Mouse (Mus musculus) CH12.LX (cell line): ENCODE measurements around the gene Nav3. TPM values are rescaled to one million over a fixed set of nuclear protein-coding genes. Genes with fewer than 3 reads are reported as not detected.
"Not testable (repeated sequence)": the region's sequence is repeated elsewhere in the genome, so short reads cannot be mapped to it uniquely, and the experiment has no call there.

Source experiments
- DNase-seq: peaks from one replicate; pipeline ENCODE4 v3.0.0-alpha.2; 2013; ENCODE audit errors: extremely low read depth
- H3K27ac ChIP-seq: 2 replicates; pipeline ENCODE4 v1.5.1; 2012; ENCODE audit warnings: low read depth, mild to moderate bottlenecking, control low read depth, moderate library complexity; ENCODE audit not compliant: insufficient read depth
- H3K27me3 ChIP-seq: replicated peaks from 2 replicates; pipeline ENCODE3; 2012; ENCODE audit warnings: inconsistent platforms
- H3K36me3 ChIP-seq, 2 experiments: replicated peaks in 1 of 2; 2 replicates each; pipeline versions ENCODE3 to v1.6.1; 2012; ENCODE audit warnings: inconsistent platforms in 1 of 2, low read length in 1 of 2, mild to moderate bottlenecking in 1 of 2, mixed read lengths in 1 of 2, moderate library complexity in 1 of 2; ENCODE audit not compliant: control insufficient read depth in 1 of 2, insufficient read depth in 1 of 2
- H3K4me1 ChIP-seq, 2 experiments: 2 replicates each; pipeline ENCODE4 v1.6.1; 2012; ENCODE audit warnings: inconsistent platforms in 1 of 2, moderate library complexity in 1 of 2; ENCODE audit not compliant: insufficient read depth in 2 of 2, control insufficient read depth in 1 of 2
- H3K4me2 ChIP-seq: 2 replicates; pipeline ENCODE4 v1.6.1; 2012; ENCODE audit warnings: low read depth, mild to moderate bottlenecking, control low read depth; ENCODE audit not compliant: poor library complexity, insufficient read depth, severe bottlenecking
- H3K4me3 ChIP-seq, 3 experiments: fragments of 150-350 bp in 1 of 3; sonication (generic) in 1 of 3; replicated peaks in 1 of 3; 2 replicates each; pipeline versions ENCODE3 to v1.5.1; 2011 to 2012; ENCODE audit warnings: low read depth in 2 of 3, low read length in 2 of 3, mild to moderate bottlenecking in 2 of 3, moderate library complexity in 2 of 3, control low read depth in 1 of 3, improper control_type of control experiment in 1 of 3, inconsistent platforms in 1 of 3, mixed read lengths in 1 of 3; ENCODE audit not compliant: poor library complexity in 1 of 3
- H3K79me2 ChIP-seq: replicated peaks from 2 replicates; pipeline ENCODE4 v1.6.1; 2012; ENCODE audit warnings: mild to moderate bottlenecking, moderate library complexity; ENCODE audit not compliant: control insufficient read depth, poor library complexity, insufficient read depth, severe bottlenecking; ENCODE audit errors: extremely low read depth
- H3K9ac ChIP-seq: 2 replicates; pipeline ENCODE4 v1.6.1; 2012; ENCODE audit warnings: low read depth, mild to moderate bottlenecking, control low read depth, moderate library complexity; ENCODE audit not compliant: insufficient read depth
- H3K9me3 ChIP-seq: replicated peaks from 2 replicates; pipeline ENCODE3; 2012; ENCODE audit warnings: low read length, inconsistent platforms, mixed read lengths
- BHLHE40 ChIP-seq: IDR thresholded peaks from 2 replicates; pipeline ENCODE4 v1.6.1; 2011; ENCODE audit warnings: mild to moderate bottlenecking, low read depth, low read length, improper control_type of control experiment
- CHD1 ChIP-seq: IDR thresholded peaks from 2 replicates; pipeline ENCODE4 v1.6.1; 2012; ENCODE audit warnings: low read depth, low read length, improper control_type of control experiment, inconsistent platforms
- CTCF ChIP-seq, 2 experiments: IDR thresholded peaks in 1 of 2; conservative IDR thresholded peaks in 1 of 2; 2 replicates each; pipeline ENCODE4 v1.5.1; 2011 to 2012; ENCODE audit warnings: low read depth in 2 of 2, low read length in 2 of 2, improper control_type of control experiment in 1 of 2, inconsistent platforms in 1 of 2, mild to moderate bottlenecking in 1 of 2, moderate library complexity in 1 of 2
- E2F4 ChIP-seq: IDR thresholded peaks from 2 replicates; pipeline ENCODE4 v1.6.1; 2011; ENCODE audit warnings: low read depth, low read length, improper control_type of control experiment; ENCODE audit not compliant: insufficient replicate concordance
- ELF1 ChIP-seq: IDR thresholded peaks from 2 replicates; pipeline ENCODE4 v1.6.1; 2014; ENCODE audit warnings: low read depth, mild to moderate bottlenecking, inconsistent platforms, low read length, improper control_type of control experiment
- GABPA ChIP-seq: IDR thresholded peaks from 2 replicates; pipeline ENCODE4 v1.6.1; 2012; ENCODE audit warnings: low read depth, low read length, improper control_type of control experiment, inconsistent platforms; ENCODE audit not compliant: insufficient replicate concordance
- HCFC1 ChIP-seq: IDR thresholded peaks from 2 replicates; pipeline ENCODE4 v1.6.1; 2012; ENCODE audit warnings: low read depth, mild to moderate bottlenecking, inconsistent platforms, low read length, improper control_type of control experiment
- IRF4 ChIP-seq: IDR thresholded peaks from 2 replicates; pipeline ENCODE4 v1.6.1; 2014; ENCODE audit warnings: low read depth, mild to moderate bottlenecking, inconsistent platforms, low read length, improper control_type of control experiment
- MAFK ChIP-seq: IDR thresholded peaks from 2 replicates; pipeline ENCODE4 v1.6.1; 2011; ENCODE audit warnings: low read length, improper control_type of control experiment; ENCODE audit not compliant: insufficient replicate concordance
- MAX ChIP-seq: IDR thresholded peaks from 2 replicates; pipeline ENCODE4 v1.6.1; 2011; ENCODE audit warnings: low read length, improper control_type of control experiment
- MXI1 ChIP-seq: IDR thresholded peaks from 2 replicates; pipeline ENCODE4 v1.6.1; 2011; ENCODE audit warnings: mild to moderate bottlenecking, low read depth, low read length, improper control_type of control experiment
- PAX5 ChIP-seq: IDR thresholded peaks from 2 replicates; pipeline ENCODE4 v1.6.1; 2012; ENCODE audit warnings: low read length, inconsistent platforms, mixed read lengths
- POLR2A ChIP-seq: IDR thresholded peaks from 2 replicates; pipeline ENCODE4 v1.6.1; 2011; ENCODE audit warnings: low read depth, mild to moderate bottlenecking, improper control_type of control experiment, low read length
- POLR2AphosphoS2 ChIP-seq: IDR thresholded peaks from 2 replicates; pipeline ENCODE4 v1.6.1; 2011; ENCODE audit warnings: low read depth, low read length, improper control_type of control experiment
- RAD21 ChIP-seq: IDR thresholded peaks from 2 replicates; pipeline ENCODE4 v1.6.1; 2011; ENCODE audit warnings: low read depth, mild to moderate bottlenecking, low read length, improper control_type of control experiment, moderate library complexity
- RCOR1 ChIP-seq: conservative IDR thresholded peaks from 2 replicates; pipeline ENCODE4 v1.6.1; 2012; ENCODE audit warnings: low read depth, mild to moderate bottlenecking, inconsistent platforms, low read length, improper control_type of control experiment
- SMC3 ChIP-seq: IDR thresholded peaks from 2 replicates; pipeline ENCODE4 v1.6.1; 2011; ENCODE audit warnings: low read depth, low read length, improper control_type of control experiment
- UBTF ChIP-seq: IDR thresholded peaks from 2 replicates; pipeline ENCODE4 v1.6.1; 2012; ENCODE audit warnings: low read depth, mild to moderate bottlenecking, inconsistent platforms, low read length, improper control_type of control experiment, moderate library complexity
- USF1 ChIP-seq: IDR thresholded peaks from 2 replicates; pipeline ENCODE4 v1.6.1; 2014; ENCODE audit warnings: low read depth, mild to moderate bottlenecking, inconsistent platforms, low read length, improper control_type of control experiment
- ZC3H11A ChIP-seq: IDR thresholded peaks from 2 replicates; pipeline ENCODE4 v1.6.1; 2012; ENCODE audit warnings: low read depth, mild to moderate bottlenecking, inconsistent platforms, low read length, improper control_type of control experiment
- ZKSCAN1 ChIP-seq: IDR thresholded peaks from 2 replicates; pipeline ENCODE4 v1.6.1; 2012; ENCODE audit warnings: low read depth, inconsistent platforms, low read length, improper control_type of control experiment, borderline replicate concordance
- ZMIZ1 ChIP-seq: IDR thresholded peaks from 2 replicates; pipeline ENCODE4 v1.6.1; 2012; ENCODE audit warnings: low read depth, mild to moderate bottlenecking, inconsistent platforms, low read length, improper control_type of control experiment
- ZNF384 ChIP-seq: IDR thresholded peaks from 2 replicates; pipeline ENCODE4 v1.6.1; 2012; ENCODE audit warnings: low read depth, low read length, improper control_type of control experiment, inconsistent platforms
- dilution Hi-C: fragments of 300-500 bp; cut with MboI; formaldehyde crosslinking; loops from 2 replicates; pipeline ENCODE4 v1.14.3; 2020; ENCODE audit warnings: low sequenced_read_pairs; ENCODE audit not compliant: extremely low pct_unique_long_range_greater_than_20kb, extremely low pct_ligation_motif_present
- in situ Hi-C: fragments of 300-500 bp; cut with MboI; formaldehyde crosslinking; loops from 3 replicates; pipeline ENCODE4 v1.14.3; 2019; ENCODE audit warnings: low sequenced_read_pairs, low pct_ligation_motif_present, low pct_unique_long_range_greater_than_20kb, mixed read lengths
- polyA plus RNA-seq: library from polyadenylated mRNA; unstranded; fragments of >175 nt; gene quantifications from 2 replicates; pipeline ENCODE4 v1.2.1, GENCODE M21; 2012; ENCODE audit warnings: low read depth; ENCODE audit not compliant: insufficient read length
- total RNA-seq, 2 experiments: library from RNA; depleted of rRNA; stranded (reverse); fragments of 300-350 nt in 1 of 2; fragments of >200 nt in 1 of 2; gene quantifications; 2 replicates each; pipeline ENCODE4 v1.2.3; 2012 to 2014

Gene Nav3
- total and polyA plus RNA-seq, 3 experiments: 0.03 TPM; not detected in 2

DNA sequence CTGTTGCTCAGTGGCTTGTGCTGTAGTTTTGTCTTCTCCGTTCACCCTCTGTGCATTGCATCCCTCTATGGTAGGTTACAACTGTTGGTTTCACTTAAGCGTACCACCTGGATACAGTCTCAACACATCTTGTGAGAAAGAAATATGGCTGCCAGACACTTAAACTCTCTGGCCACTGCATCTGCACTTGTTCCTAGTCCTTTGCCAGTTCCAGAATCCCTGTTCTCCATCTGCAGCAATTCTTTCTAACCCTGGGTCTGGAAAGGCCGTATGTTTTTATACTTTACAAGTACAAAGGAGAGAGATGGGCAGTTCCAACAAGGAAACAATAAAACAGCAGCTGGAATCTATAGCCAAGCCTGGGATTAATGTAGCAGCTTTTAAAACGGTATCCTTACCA, 418.5 kb downstream of the Nav3 start:
- no peak overlapping the region for H3K27ac ChIP-seq
- in situ Hi-C loops (no loop called here), dilution Hi-C loops (no loop called here)
- no peak overlapping the region for H3K9ac ChIP-seq
- no peak overlapping the region for H3K4me3 ChIP-seq
- H3K4me1 ChIP-seq: no peaks in the 10 kb centered on the region
- no peak overlapping the region for H3K4me2 ChIP-seq
- no peaks in the 10 kb centered on the region for H3K27me3 ChIP-seq
- no peak for TF ChIP-seq MAFK
- no peak for TF ChIP-seq USF1
- no peak for TF ChIP-seq RAD21
- no peak for TF ChIP-seq E2F4
- TF ChIP-seq ELF1: no peak
- no peak for TF ChIP-seq UBTF
- TF ChIP-seq RCOR1: no peak
- TF ChIP-seq ZMIZ1: no peak
- no peak for TF ChIP-seq CHD1
- no peak for TF ChIP-seq CTCF (conservative IDR thresholded peaks at IDR 0.05 in 1 of 2, IDR thresholded peaks at IDR 0.05 in 1 of 2; ENCODE audit: low read depth in 2 of 2, low read length in 2 of 2)
- H3K79me2 ChIP-seq: no peaks in the 10 kb centered on the region
- H3K9me3 ChIP-seq: peaks cover 28% of the 10 kb centered on the region
- no peaks in the 10 kb centered on the region for H3K36me3 ChIP-seq
- no peak for DNase-seq

DNA sequence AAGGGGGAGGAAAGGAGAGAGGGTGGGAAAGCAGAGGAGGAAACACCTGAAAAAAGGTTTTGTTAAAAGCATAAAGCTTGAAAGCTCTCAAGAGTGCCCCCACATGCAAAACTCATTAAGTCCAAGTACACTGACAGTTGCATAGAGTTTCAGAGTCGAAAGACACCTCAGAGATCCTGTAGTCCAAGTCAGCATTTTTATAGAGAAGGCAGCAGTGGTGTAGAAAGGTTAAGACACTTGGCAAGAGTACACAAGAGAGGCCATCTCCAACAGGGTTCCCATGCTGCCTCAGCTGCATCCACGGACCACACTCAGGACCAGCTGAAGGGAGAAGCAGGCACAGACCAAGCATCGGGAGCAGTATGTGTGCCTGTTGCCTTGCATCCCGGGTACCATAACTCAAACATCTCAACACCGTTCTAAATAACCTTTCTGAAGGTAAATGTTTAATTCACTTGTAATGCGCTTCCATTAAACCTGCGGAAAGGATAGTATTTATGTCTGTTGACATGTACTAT, 421.4 kb downstream of the Nav3 start:
- H3K36me3 ChIP-seq: no peaks in the 10 kb centered on the region
- no peak overlapping the region for H3K9ac ChIP-seq
- dilution Hi-C loops (no loop called here), in situ Hi-C loops (no loop called here)
- H3K9me3 ChIP-seq: peaks cover 26% of the 10 kb centered on the region
- DNase-seq: no peak
- no peak for TF ChIP-seq MAX
- TF ChIP-seq PAX5: no peak
- no peak for TF ChIP-seq CTCF (conservative IDR thresholded peaks at IDR 0.05 in 1 of 2, IDR thresholded peaks at IDR 0.05 in 1 of 2; ENCODE audit: low read depth in 2 of 2, low read length in 2 of 2)
- TF ChIP-seq ZNF384: no peak
- TF ChIP-seq CHD1: no peak
- no peak for TF ChIP-seq ZKSCAN1
- no peak for TF ChIP-seq BHLHE40
- no peak for TF ChIP-seq ZC3H11A
- TF ChIP-seq SMC3: no peak
- TF ChIP-seq RCOR1: no peak
- no peak for TF ChIP-seq POLR2A
- no peak for TF ChIP-seq MAFK
- no peak for TF ChIP-seq HCFC1
- TF ChIP-seq USF1: no peak
- TF ChIP-seq GABPA: no peak
- no peak for TF ChIP-seq POLR2AphosphoS2
- no peak for TF ChIP-seq ZMIZ1
- no peak for TF ChIP-seq MXI1
- no peak for TF ChIP-seq IRF4
- no peak overlapping the region for H3K4me3 ChIP-seq
- no peaks in the 10 kb centered on the region for H3K27me3 ChIP-seq
- H3K79me2 ChIP-seq: no peaks in the 10 kb centered on the region
- H3K27ac ChIP-seq: no peak overlapping the region
- no peaks in the 10 kb centered on the region for H3K4me1 ChIP-seq
- no peak overlapping the region for H3K4me2 ChIP-seq

DNA sequence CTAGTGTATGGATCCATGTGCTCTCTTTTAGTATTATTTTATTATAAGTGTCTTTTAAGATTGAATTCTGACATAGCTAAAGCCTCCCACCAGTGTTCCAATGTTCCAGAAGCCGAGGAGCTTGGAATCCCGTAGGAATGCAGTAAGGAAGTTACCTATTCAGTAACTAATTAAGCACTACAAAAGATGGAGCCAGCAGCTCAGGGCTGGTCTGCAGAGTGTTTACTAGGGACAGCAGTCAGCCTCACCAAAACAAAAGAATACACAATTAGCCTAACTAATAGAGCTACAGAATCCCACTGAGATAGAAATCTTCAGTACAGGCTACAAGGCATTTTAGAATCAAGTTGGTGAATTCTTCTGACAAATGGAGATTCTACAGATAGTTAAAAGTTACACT, 431.1 kb downstream of the Nav3 start:
- in situ Hi-C loops, H3K9ac ChIP-seq, dilution Hi-C loops, DNase-seq, H3K4me1 ChIP-seq, H3K4me2 ChIP-seq, H3K27me3 ChIP-seq, H3K4me3 ChIP-seq, H3K27ac ChIP-seq, H3K79me2 ChIP-seq, H3K36me3 ChIP-seq: not testable (repeated sequence)
- H3K9me3 ChIP-seq: peaks cover 17% of the 10 kb centered on the region
